ENCODE assay signal across 11 mouse cellular contexts in the genomic region with DNA sequence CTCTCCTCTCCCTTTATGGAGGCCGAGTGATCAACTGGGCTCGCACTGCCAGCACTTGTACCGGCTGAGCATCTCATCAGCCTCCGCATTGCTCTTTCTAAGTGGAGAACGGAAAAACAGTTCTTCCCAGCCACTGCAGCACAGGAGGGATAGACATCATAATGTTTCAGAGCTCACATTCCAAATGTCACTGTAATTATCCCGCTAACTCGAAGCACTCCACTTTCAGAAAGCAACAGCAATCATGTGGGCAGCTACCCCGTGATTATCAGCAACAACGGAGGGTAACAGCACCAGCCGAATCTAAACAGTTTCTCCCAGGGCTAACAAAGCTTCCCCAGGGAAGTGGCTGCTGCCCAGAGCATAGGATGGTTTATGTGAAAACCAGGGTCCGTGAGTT.
DNase-seq lines count a peak whose midpoint lies in the region; ATAC-seq lines count a peak whose summit lies in the region.
"Had no signal": no experiment of that assay in that cellular context is flagged by ENCODE, and none has a peak within 500 bp of the region (broad histone marks: within the 10 kb centered on the region; RNA-seq: fewer than 3 reads in every experiment).

No protein-coding gene starts in this region.

- H3K4me2 ChIP-seq in midbrain, embryonic 15.5 days, result no peak overlapping the region
- no peak overlapping the region for H3K4me2 ChIP-seq in midbrain, embryonic 13.5 days (replicated peaks)

- ATAC-seq in midbrain, embryonic 15.5 days (replicated peaks), result peak; percentile 28; the same call in 1 of the 2 replicates
- ATAC-seq in midbrain, embryonic 13.5 days, result no peak
- ATAC-seq: intestine, postnatal 0 days had no signal

- no peak overlapping the region for H3K4me3 ChIP-seq in heart, embryonic 10.5 days
- H3K4me3 ChIP-seq in midbrain, embryonic 15.5 days, result no peak overlapping the region
- no peak overlapping the region for H3K4me3 ChIP-seq in midbrain, embryonic 13.5 days (replicated peaks)

- no peak overlapping the region for H3K9ac ChIP-seq in midbrain, embryonic 15.5 days
- H3K9ac ChIP-seq in midbrain, embryonic 13.5 days (replicated peaks), result no peak overlapping the region

- H3K4me1 ChIP-seq in heart, embryonic 10.5 days, result peaks cover 19% of the 10 kb centered on the region
- peaks cover 5% of the 10 kb centered on the region; the same call in 1 of the 2 replicates for H3K4me1 ChIP-seq in midbrain, embryonic 15.5 days
- peaks cover 11% of the 10 kb centered on the region for H3K4me1 ChIP-seq in midbrain, embryonic 13.5 days (replicated peaks)

- 57% methylated on average over 11 of the region's 11 CpGs for WGBS in heart, embryonic 10.5 days
- 63% methylated on average over 11 of the region's 11 CpGs for WGBS in midbrain, embryonic 15.5 days
- WGBS in midbrain, embryonic 13.5 days, result 73% methylated on average over 11 of the region's 11 CpGs

- peaks cover 12% of the 10 kb centered on the region for H3K36me3 ChIP-seq in heart, embryonic 10.5 days
- no peaks in the 10 kb centered on the region for H3K36me3 ChIP-seq in midbrain, embryonic 15.5 days (replicated peaks)
- peaks cover 18% of the 10 kb centered on the region; the same call in 1 of the 2 replicates for H3K36me3 ChIP-seq in midbrain, embryonic 13.5 days

- H3K27me3 ChIP-seq in heart, embryonic 10.5 days (ENCODE audit: insufficient read depth, poor library complexity, severe bottlenecking), result no peaks in the 10 kb centered on the region
- H3K27me3 ChIP-seq in midbrain, embryonic 15.5 days (replicated peaks), result no peaks in the 10 kb centered on the region
- H3K27me3 ChIP-seq in midbrain, embryonic 13.5 days, result no peaks in the 10 kb centered on the region

- H3K9me3 ChIP-seq in heart, embryonic 10.5 days, result no peaks in the 10 kb centered on the region
- H3K9me3 ChIP-seq in midbrain, embryonic 15.5 days, result no peaks in the 10 kb centered on the region
- H3K9me3 ChIP-seq in midbrain, embryonic 13.5 days, result no peaks in the 10 kb centered on the region

- H3K27ac ChIP-seq in heart, embryonic 10.5 days, result peak overlapping the region; percentile 30; the same call in 1 of the 2 replicates
- no peak overlapping the region for H3K27ac ChIP-seq in midbrain, embryonic 15.5 days
- no peak overlapping the region for H3K27ac ChIP-seq in midbrain, embryonic 13.5 days

- no peak for DNase-seq in heart, embryonic 10.5 days (ENCODE audit: low spot score)
- no peak for DNase-seq in heart, adult 18-20 months
- peak; percentile 12 to 55 for DNase-seq in left cerebral cortex, adult 18-20 months (ENCODE audit: low spot score in 2 of 2)
- peak; percentile 74 for DNase-seq in telencephalon, adult 2 months (ENCODE audit: low read depth, low spot score)
- no peak for DNase-seq in spleen, postnatal 10 days (ENCODE audit: low spot score in 2 of 2)
- no peak for DNase-seq in spleen, postnatal 36 days (ENCODE audit: low spot score in 2 of 2)
- DNase-seq: cerebellum, postnatal 36 days; lung, postnatal 10 days had no signal

Comparison
In these comparisons a context has a peak if more than half of its experiments do, and no peak if none do; other contexts are left out.
1. DNase-seq: peak in left cerebral cortex, adult 18-20 months (2 of 2) and telencephalon, adult 2 months (single experiment); none in heart, embryonic 10.5 days (single experiment), heart, adult 18-20 months (0 of 2), spleen, postnatal 10 days (0 of 2) and spleen, postnatal 36 days (0 of 2).